Comparison of ENCODE assay signal across 7 mouse cellular contexts in the genomic region with DNA sequence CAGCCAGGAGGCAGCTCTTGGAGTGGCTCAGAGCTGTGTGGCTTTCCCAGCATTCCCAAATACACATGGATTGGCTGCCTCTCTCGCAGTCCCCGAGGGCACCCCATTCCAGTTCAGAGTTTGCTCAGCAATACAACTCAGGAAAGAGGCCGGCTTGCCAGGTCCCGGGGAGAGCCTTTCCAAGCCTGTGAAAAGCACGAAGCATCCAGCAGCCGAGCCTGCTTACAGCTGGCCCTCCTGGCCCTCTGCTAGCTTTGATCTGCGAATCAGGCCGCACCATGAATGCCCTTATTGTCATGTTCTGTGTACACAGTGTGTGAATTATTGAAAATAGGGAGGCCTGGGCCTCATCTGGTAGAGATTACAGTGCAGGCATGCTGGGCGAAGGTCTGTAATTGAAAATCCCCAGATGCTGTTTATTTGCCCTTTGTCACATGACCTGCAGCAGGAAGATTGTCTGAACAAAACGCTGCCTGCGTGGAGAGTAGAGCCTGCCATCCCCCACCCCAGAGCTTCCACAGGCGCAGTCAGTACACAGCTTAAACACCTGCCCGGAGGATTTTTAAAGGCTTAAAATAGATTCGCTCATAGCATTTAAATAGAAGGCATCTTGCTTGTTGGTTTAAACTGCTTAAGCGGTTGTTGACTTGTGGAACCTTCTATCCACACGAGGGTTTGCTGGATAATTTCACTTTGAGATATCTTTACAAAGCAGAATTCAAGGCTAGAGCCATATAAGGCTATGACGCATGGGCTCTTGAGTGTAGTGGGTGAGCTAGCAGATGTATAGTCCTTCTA.
DNase-seq lines count a peak whose midpoint lies in the region; ATAC-seq lines count a peak whose summit lies in the region.

No protein-coding gene starts in this region.

- peak overlapping the region; percentile 92 for H3K27ac ChIP-seq in embryonic facial prominence, embryonic 13.5 days
- peak overlapping the region; percentile 91 for H3K27ac ChIP-seq in hindbrain, embryonic 13.5 days
- peak overlapping the region; percentile 87 for H3K27ac ChIP-seq in lung, embryonic 15.5 days

- DNase-seq in gastrocnemius, adult 18-20 months (ENCODE audit: low spot score) = peak; percentile 58
- DNase-seq in layer of hippocampus, postnatal 10 days (ENCODE audit: low spot score in 2 of 2) = peak; percentile 67 to 73
- peak; percentile 69 for DNase-seq in retina, adult 2 months (ENCODE audit: low read depth, low spot score)

- H3K36me3 ChIP-seq in embryonic facial prominence, embryonic 13.5 days = no peaks in the 10 kb centered on the region
- H3K36me3 ChIP-seq in hindbrain, embryonic 13.5 days = no peaks in the 10 kb centered on the region
- H3K36me3 ChIP-seq in lung, embryonic 15.5 days = no peaks in the 10 kb centered on the region

- WGBS in embryonic facial prominence, embryonic 13.5 days = 8% methylated on average over 17 of the region's 17 CpGs
- 11% methylated on average over 17 of the region's 17 CpGs for WGBS in hindbrain, embryonic 13.5 days
- WGBS in lung, embryonic 15.5 days = 12% methylated on average over 17 of the region's 17 CpGs

- H3K4me2 ChIP-seq in embryonic facial prominence, embryonic 13.5 days = peak overlapping the region; percentile 49
- H3K4me2 ChIP-seq in hindbrain, embryonic 13.5 days = peak overlapping the region; percentile 38
- peak overlapping the region; percentile 24 for H3K4me2 ChIP-seq in lung, embryonic 15.5 days

- H3K9me3 ChIP-seq in embryonic facial prominence, embryonic 13.5 days = no peaks in the 10 kb centered on the region
- H3K9me3 ChIP-seq in hindbrain, embryonic 13.5 days = no peaks in the 10 kb centered on the region
- no peaks in the 10 kb centered on the region for H3K9me3 ChIP-seq in lung, embryonic 15.5 days

- H3K27me3 ChIP-seq in embryonic facial prominence, embryonic 13.5 days = no peaks in the 10 kb centered on the region
- H3K27me3 ChIP-seq in hindbrain, embryonic 13.5 days = no peaks in the 10 kb centered on the region; the same call in 1 of the 2 replicates
- H3K27me3 ChIP-seq in lung, embryonic 15.5 days = no peaks in the 10 kb centered on the region

- H3K9ac ChIP-seq in embryonic facial prominence, embryonic 13.5 days = 0 out of 2 replicates have a peak overlapping the region, but pooled peaks have one; percentile 32
- H3K9ac ChIP-seq in hindbrain, embryonic 13.5 days = peak overlapping the region; percentile 49
- peak overlapping the region; percentile 23; the same call in 1 of the 2 replicates for H3K9ac ChIP-seq in lung, embryonic 15.5 days

- peaks cover 76% of the 10 kb centered on the region for H3K4me1 ChIP-seq in embryonic facial prominence, embryonic 13.5 days
- peaks cover 75% of the 10 kb centered on the region for H3K4me1 ChIP-seq in hindbrain, embryonic 13.5 days (replicated peaks)
- peaks cover 78% of the 10 kb centered on the region for H3K4me1 ChIP-seq in lung, embryonic 15.5 days

- H3K4me3 ChIP-seq in embryonic facial prominence, embryonic 13.5 days = peak overlapping the region; percentile 12; the same call in 1 of the 2 replicates
- no peak overlapping the region for H3K4me3 ChIP-seq in hindbrain, embryonic 13.5 days
- no peak overlapping the region for H3K4me3 ChIP-seq in lung, embryonic 15.5 days

- ATAC-seq in embryonic facial prominence, embryonic 13.5 days (ENCODE audit: insufficient number of reproducible peaks, insufficient read depth, low FRiP score, low TSS enrichment, low read depth) = peak; percentile 78
- peak; percentile 84 for ATAC-seq in hindbrain, embryonic 13.5 days (ENCODE audit: low FRiP score)
- ATAC-seq in lung, embryonic 15.5 days (ENCODE audit: borderline replicate concordance, extremely low read depth, low FRiP score, low TSS enrichment) = peak; percentile 59
- no peak for ATAC-seq in granulocyte monocyte progenitor cell, adult 5-6 weeks (replicated peaks; ENCODE audit: poor library complexity, severe bottlenecking)
